Mouse (Mus musculus) midbrain, embryonic 14.5 days (tissue): Measurements from ENCODE around the gene Fam184b. TPM values are rescaled to one million over a fixed set of nuclear protein-coding genes. Genes with fewer than 3 reads are reported as not detected.

Experiments
- ATAC-seq: fragments of 200-750 bp; cut with Nextera tagmentation; 2 replicates; pipeline ENCODE4 v1.8.0; 2017; ENCODE audit warnings: moderate number of reproducible peaks, moderate library complexity; ENCODE audit not compliant: low FRiP score, low TSS enrichment
- DNase-seq: peaks from one replicate; pipeline ENCODE4 v3.0.0-alpha.2; 2015
- H3K27ac ChIP-seq: fragments of 300-500 bp; sonication (generic); replicated peaks from 2 replicates; pipeline ENCODE4 v1.5.1; 2014; ENCODE audit warnings: mild to moderate bottlenecking, low read depth, low read length, moderate library complexity
- H3K27me3 ChIP-seq: fragments of 300-500 bp; sonication (generic); 2 replicates; pipeline ENCODE4 v1.6.1; 2014; ENCODE audit warnings: low read length, control low read depth, mixed read lengths; ENCODE audit not compliant: control insufficient read depth, insufficient read depth
- H3K36me3 ChIP-seq: fragments of 300-500 bp; sonication (generic); 2 replicates; pipeline ENCODE4 v1.6.1; 2014; ENCODE audit warnings: low read length, control low read depth; ENCODE audit not compliant: control insufficient read depth, insufficient read depth
- H3K4me1 ChIP-seq: fragments of 300-500 bp; sonication (generic); 2 replicates; pipeline ENCODE4 v1.6.1; 2014; ENCODE audit warnings: mild to moderate bottlenecking, antibody characterized with exemption, low read length, control low read depth; ENCODE audit not compliant: control insufficient read depth, insufficient read depth
- H3K4me2 ChIP-seq: fragments of 300-500 bp; sonication (generic); 2 replicates; pipeline ENCODE4 v1.6.1; 2014; ENCODE audit warnings: mild to moderate bottlenecking, low read length, moderate library complexity
- H3K4me3 ChIP-seq: fragments of 300-500 bp; sonication (generic); replicated peaks from 2 replicates; pipeline ENCODE4 v1.5.1; 2014; ENCODE audit warnings: low read depth, low read length
- H3K9ac ChIP-seq: fragments of 300-500 bp; sonication (generic); replicated peaks from 2 replicates; pipeline ENCODE4 v1.6.1; 2014; ENCODE audit warnings: mild to moderate bottlenecking, low read length, moderate library complexity
- H3K9me3 ChIP-seq: fragments of 300-500 bp; sonication (generic); 2 replicates; pipeline ENCODE4 v1.6.1; 2016; ENCODE audit warnings: low read length, control low read depth, mixed read lengths; ENCODE audit not compliant: control insufficient read depth
- WGBS: fragments of 180-500 bp; shearing (Covaris S2); extraction: QIAGEN DNeasy Blood & Tissue Kit; methylation state at CpG from one replicate; pipeline ENCODE4 v1.1.7; 2014; 5-methylcytosine and 5-hydroxymethylcytosine counted together
- polyA plus RNA-seq: library from polyadenylated mRNA; unstranded; fragments of >200 nt; fragmentation: Nextera tagmentation; extraction: Ambion mirVana; gene quantifications from 2 replicates; pipeline ENCODE4 v1.2.1, GENCODE M21; 2014

Fam184b gene
- polyA plus RNA-seq, 1 experiment from 2014 or later = 3.8 TPM

GRCm38 (mm10) chr5:45639715-45640092 lies 290 bp upstream of the Fam184b start:
- H3K36me3 ChIP-seq = no peaks in the 10 kb centered on the region
- ATAC-seq (peak; percentile 10; the same call in 1 of the 2 replicates), DNase-seq (peak; percentile 56)
- H3K4me3 ChIP-seq = peak overlapping the region; percentile 58
- peaks cover 6% of the 10 kb centered on the region; the same call in 1 of the 2 replicates for H3K4me1 ChIP-seq
- 1% methylated on average over 8 of the region's 8 CpGs for WGBS
- peak overlapping the region; percentile 87 for H3K4me2 ChIP-seq
- peak overlapping the region; percentile 46; the same call in 1 of the 2 replicates for H3K27ac ChIP-seq
- H3K9ac ChIP-seq = peak overlapping the region; percentile 67
- no peaks in the 10 kb centered on the region for H3K27me3 ChIP-seq
- H3K9me3 ChIP-seq = no peaks in the 10 kb centered on the region

- Histone ChIP-seq H3K36me3 (no peaks in the 10 kb centered on the region), H3K9ac (no peak overlapping the region), H3K4me3 (peak overlapping the region; percentile 58), H3K9me3 (no peaks in the 10 kb centered on the region), H3K27ac (no peak overlapping the region), H3K4me1 (peaks cover 6% of the 10 kb centered on the region; the same call in 1 of the 2 replicates), H3K4me2 (peak overlapping the region; percentile 87), H3K27me3 (no peaks in the 10 kb centered on the region)
- 64% methylated on average over 3 of the region's 3 CpGs for WGBS
- DNase-seq (peak; percentile 15), ATAC-seq (no peak)
Measured at GRCm38 (mm10) chr5:45638378-45638777, 1.0 kb downstream of the Fam184b start.

DNA sequence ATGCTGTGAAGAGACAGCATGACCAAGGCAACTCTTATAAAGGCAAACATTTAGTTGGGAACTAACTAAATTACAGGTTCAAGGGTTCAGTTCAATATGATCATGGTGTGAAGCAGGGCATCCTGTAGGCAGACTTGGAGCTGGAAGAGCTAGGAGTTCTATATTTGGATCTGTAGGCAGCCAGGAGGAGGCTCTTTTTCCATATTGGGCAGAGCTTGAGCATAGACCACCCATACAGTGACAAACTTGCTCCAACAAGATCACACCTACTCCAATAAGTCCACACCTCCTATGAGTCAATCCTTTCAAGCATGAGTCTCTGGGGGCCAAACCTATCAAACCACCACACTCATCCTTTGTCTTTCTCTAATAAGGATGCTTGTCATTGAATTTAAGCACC lies 9.9 kb downstream of the Fam184b start:
- H3K9me3 ChIP-seq = peaks cover 6% of the 10 kb centered on the region
- ATAC-seq = no peak
- no peak overlapping the region for H3K4me2 ChIP-seq
- no peak overlapping the region for H3K27ac ChIP-seq
- no peaks in the 10 kb centered on the region for H3K27me3 ChIP-seq
- no peaks in the 10 kb centered on the region for H3K4me1 ChIP-seq
- no peak overlapping the region for H3K4me3 ChIP-seq
- no peak for DNase-seq
- no peaks in the 10 kb centered on the region for H3K36me3 ChIP-seq
- no peak overlapping the region for H3K9ac ChIP-seq

- Histone ChIP-seq H3K36me3 (no peaks in the 10 kb centered on the region), H3K27me3 (no peaks in the 10 kb centered on the region), H3K4me3 (no peak overlapping the region), H3K27ac (no peak overlapping the region), H3K9me3 (peaks cover 6% of the 10 kb centered on the region), H3K9ac (no peak overlapping the region), H3K4me1 (no peaks in the 10 kb centered on the region), H3K4me2 (no peak overlapping the region)
- 55% methylated on average over 1 of the region's 1 CpGs for WGBS
- DNase-seq = peak; percentile 0
- no peak for ATAC-seq
Measured at GRCm38 (mm10) chr5:45627771-45628170, 11.6 kb downstream of the Fam184b start.

DNA sequence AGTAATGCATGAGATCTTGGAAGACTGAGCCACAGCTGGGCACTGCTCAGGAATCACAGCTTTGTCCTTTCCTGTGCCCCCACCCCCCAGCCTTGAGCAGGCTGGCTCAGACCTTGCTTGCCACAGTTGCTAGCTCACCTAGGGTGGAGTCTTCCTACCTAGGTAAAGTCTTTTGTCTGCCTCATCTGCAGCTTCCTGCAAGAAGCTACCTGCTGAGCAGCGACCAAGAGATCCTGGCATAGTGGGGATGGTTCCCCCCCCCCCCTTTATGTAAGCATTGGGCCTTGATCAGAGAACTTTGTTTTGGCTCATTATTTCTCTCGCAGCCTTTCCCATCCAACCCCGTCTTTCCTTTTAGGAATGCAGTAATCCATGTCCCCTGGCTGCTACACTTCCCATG lies 17.9 kb downstream of the Fam184b start:
- Histone ChIP-seq H3K4me2 (no peak overlapping the region), H3K27ac (no peak overlapping the region), H3K9me3 (peaks cover 6% of the 10 kb centered on the region), H3K36me3 (no peaks in the 10 kb centered on the region), H3K9ac (no peak overlapping the region), H3K4me3 (no peak overlapping the region), H3K27me3 (no peaks in the 10 kb centered on the region), H3K4me1 (no peaks in the 10 kb centered on the region)
- DNase-seq = no peak
- WGBS = 43% methylated on average over 3 of the region's 3 CpGs
- no peak for ATAC-seq

- WGBS = 83% methylated on average over 4 of the region's 4 CpGs
- no peak for DNase-seq
- H3K36me3 ChIP-seq = no peaks in the 10 kb centered on the region
Measured at GRCm38 (mm10) chr5:45599056-45599455, 40.4 kb downstream of the Fam184b start.

GRCm38 (mm10) chr5:45595363-45596039 lies 43.9 kb downstream of the Fam184b start:
- ATAC-seq (peak; percentile 60), DNase-seq (peak; percentile 43)
- Histone ChIP-seq H3K4me3 (no peak overlapping the region), H3K27ac (no peak overlapping the region), H3K9me3 (no peaks in the 10 kb centered on the region), H3K4me1 (no peaks in the 10 kb centered on the region), H3K36me3 (no peaks in the 10 kb centered on the region), H3K27me3 (no peaks in the 10 kb centered on the region), H3K4me2 (no peak overlapping the region), H3K9ac (no peak overlapping the region)
- WGBS = 78% methylated on average over 3 of the region's 3 CpGs

More at GRCm38 (mm10) chr5:45599056-45599455, 40.4 kb downstream of the Fam184b start:
- H3K4me3 ChIP-seq = no peak overlapping the region
- no peaks in the 10 kb centered on the region for H3K9me3 ChIP-seq
- no peaks in the 10 kb centered on the region for H3K27me3 ChIP-seq
- no peaks in the 10 kb centered on the region for H3K4me1 ChIP-seq
- H3K9ac ChIP-seq = no peak overlapping the region
- H3K4me2 ChIP-seq = no peak overlapping the region
- H3K27ac ChIP-seq = no peak overlapping the region
- ATAC-seq = no peak

GRCm38 (mm10) chr5:45593276-45593675 lies 46.1 kb downstream of the Fam184b start:
- Histone ChIP-seq H3K9ac (no peak overlapping the region), H3K9me3 (no peaks in the 10 kb centered on the region), H3K4me3 (no peak overlapping the region), H3K27ac (no peak overlapping the region), H3K4me2 (no peak overlapping the region), H3K36me3 (no peaks in the 10 kb centered on the region), H3K27me3 (no peaks in the 10 kb centered on the region), H3K4me1 (no peaks in the 10 kb centered on the region)
- DNase-seq = no peak
- ATAC-seq = no peak
- 75% methylated on average over 6 of the region's 6 CpGs for WGBS

DNA sequence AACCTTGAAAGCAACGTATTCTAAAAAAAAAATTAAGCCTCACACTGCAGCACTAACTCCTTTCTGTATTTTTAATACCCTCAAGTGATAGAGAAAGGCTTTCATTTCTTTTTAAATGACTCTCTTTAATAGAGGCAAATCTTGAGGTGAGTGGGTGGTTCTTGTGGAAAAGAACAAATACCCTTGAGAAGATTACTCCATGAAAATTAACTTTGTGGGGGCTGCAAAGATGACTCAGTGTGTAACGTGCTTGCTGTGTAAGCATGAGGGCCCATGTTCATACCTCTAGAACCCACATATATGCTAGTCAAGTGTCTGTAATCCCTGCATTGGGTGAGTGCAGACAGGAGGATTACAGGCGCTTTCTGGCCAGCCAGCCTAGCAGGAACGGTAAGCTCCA lies 49.3 kb downstream of the Fam184b start:
- Histone ChIP-seq H3K27me3 (no peaks in the 10 kb centered on the region), H3K4me2 (no peak overlapping the region), H3K4me3 (no peak overlapping the region), H3K36me3 (no peaks in the 10 kb centered on the region), H3K9me3 (peaks cover 10% of the 10 kb centered on the region; the same call in 1 of the 2 replicates), H3K9ac (no peak overlapping the region), H3K4me1 (no peaks in the 10 kb centered on the region), H3K27ac (no peak overlapping the region)
- 89% methylated on average over 4 of the region's 4 CpGs for WGBS
- ATAC-seq = no peak
- no peak for DNase-seq
